Mouse (Mus musculus) heart, adult 8-10 months (tissue): ENCODE results near the gene Pigb. TPM values are rescaled to one million over a fixed set of nuclear protein-coding genes. Genes with fewer than 3 reads are reported as not detected.

ENCODE experiments used
- DNase-seq: peaks from one replicate; pipeline ENCODE4 v3.0.0; 2022; ENCODE audit warnings: low spot score
- total RNA-seq, 4 experiments: library from RNA; stranded (reverse); gene quantifications; 2 replicates each; pipeline ENCODE4 v1.2.4; 2022

Gene Pigb
- total RNA-seq, 4 experiments from 2014 or later, result 1.9 to 3.3 (median 2.6) TPM

DNA sequence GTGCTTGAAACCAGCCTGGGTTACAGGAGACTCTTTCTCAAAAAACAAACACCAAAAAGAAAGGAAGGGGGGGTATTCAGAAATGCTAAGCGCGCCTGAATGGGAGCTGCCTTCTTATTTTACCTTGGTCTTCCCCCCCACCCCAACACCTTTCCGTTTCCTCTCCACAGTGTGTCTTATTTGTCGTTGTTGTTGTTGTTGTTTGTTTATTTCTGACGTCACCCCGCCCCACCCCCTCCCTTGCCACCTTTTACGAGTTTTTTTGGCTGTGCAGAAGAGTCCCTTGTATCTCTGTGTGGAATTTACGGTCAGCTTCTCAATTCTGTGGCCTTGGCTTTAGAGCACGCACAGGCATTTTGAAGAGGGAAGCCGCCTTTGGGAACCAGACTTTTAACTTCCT lies 5.5 kb upstream of the Pigb start:
- DNase-seq, result no peak

DNA sequence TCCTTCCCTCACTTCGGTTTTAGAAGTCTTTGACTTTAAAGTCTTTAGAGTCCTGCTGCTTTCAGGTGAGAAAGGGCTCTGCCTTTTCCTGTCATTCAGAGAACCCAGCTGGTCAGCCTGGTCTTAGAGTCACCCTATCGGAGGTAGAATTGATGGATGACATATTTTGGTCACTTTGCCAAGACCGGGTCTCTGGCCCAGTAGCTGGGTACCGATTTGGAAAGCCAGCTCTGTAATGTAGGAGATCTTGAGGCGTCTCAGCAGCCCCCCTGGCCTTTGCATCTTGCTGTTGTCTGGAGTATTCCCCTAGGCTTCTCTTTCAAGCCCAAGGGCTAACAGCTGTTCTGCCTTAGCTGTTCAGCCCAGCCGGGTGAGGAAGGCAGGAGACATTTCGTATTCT lies 5.0 kb upstream of the Pigb start:
- DNase-seq, result no peak

- DNase-seq, result peak; percentile 85
These were observed 4.2 kb upstream of the Pigb start, which contains the start of gene Rab27a for GRCm38 (mm10) chr9:73044146-73045079. Gene Rab27a, plus strand, starts transcription at chr9:73044854.

- DNase-seq, result peak; percentile 94
These were observed 794 bp downstream of the Pigb start for GRCm38 (mm10) chr9:73039222-73039945.

DNA sequence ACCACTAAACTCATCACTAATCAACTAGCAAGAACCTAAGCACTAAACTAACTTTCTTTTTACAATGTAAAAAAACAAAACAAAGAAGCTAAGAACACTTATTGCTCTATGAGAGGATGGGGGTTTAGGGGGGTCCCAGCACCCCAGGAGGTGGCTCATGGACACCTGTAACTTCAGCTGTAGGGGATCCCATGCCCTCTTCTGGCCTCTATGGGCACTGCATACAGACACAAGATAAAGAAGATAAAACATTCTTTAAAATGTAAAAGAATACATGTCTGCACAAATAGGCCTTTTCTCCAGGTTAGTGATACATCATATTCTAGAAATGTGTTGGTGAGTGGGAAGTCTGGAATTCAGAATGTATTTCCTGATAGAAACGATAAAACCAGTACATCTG lies 6.8 kb downstream of the Pigb start:
- no peak for DNase-seq

DNA sequence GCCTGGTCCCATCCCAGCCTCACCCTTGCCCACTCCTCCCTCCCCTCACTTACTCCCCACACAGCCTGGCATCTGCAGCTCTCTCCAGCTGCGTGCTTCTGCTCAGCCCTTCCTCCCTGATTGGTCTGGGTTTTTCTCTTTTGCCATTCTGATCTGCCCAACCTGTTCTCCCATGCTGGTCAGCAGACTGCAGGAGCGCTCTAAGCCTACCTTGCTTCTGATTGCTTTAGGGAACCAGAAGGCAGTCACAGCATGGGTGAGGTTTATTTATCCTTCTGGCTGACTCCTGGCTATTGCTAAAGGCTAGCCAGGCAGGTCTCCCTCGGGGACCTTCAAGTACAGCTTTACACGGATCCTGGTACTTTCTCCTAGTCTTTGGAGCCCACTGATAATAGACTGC lies 8.8 kb downstream of the Pigb start:
- DNase-seq, result no peak

- no peak for DNase-seq
These were observed 9.7 kb downstream of the Pigb start for GRCm38 (mm10) chr9:73030443-73030842.

DNA sequence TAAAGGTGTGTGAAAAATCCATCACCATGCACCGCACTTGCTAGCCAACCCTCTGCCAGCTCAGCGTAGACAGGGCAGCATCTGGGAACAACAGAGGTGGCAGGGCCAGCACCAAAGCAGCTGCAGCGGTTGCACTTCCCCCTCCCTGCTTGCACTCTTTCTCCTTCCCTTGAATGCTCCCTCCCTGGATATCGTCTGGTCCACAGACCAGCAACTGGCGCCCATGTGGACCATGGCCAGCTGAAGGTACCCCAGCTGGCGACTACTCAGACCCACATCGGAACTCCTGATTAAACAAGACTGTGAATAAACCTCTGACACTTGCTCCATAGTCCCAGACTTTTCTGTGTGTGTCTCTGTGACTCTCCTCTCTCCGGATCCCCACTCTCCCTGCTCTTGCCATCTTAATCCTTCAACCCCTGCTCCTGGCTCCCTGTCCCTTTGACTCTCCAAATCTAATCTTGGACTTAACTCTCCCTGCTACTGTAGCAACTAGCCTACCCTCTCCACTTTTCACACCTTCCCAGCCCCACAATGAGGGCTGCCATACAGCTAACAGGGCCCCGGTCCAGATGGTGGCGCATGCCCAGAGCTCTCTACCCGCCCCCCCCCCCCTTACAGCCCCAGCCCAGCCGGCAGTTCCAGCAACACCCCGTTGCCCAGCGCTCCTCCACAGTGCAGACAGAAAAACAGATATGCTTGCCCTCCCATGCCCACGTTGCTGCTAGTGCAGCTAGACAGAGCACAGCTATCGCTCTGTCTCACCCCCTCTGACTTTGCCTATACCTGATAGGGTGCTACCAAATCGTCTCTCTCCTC lies 14.2 kb downstream of the Pigb start:
- no peak for DNase-seq

DNA sequence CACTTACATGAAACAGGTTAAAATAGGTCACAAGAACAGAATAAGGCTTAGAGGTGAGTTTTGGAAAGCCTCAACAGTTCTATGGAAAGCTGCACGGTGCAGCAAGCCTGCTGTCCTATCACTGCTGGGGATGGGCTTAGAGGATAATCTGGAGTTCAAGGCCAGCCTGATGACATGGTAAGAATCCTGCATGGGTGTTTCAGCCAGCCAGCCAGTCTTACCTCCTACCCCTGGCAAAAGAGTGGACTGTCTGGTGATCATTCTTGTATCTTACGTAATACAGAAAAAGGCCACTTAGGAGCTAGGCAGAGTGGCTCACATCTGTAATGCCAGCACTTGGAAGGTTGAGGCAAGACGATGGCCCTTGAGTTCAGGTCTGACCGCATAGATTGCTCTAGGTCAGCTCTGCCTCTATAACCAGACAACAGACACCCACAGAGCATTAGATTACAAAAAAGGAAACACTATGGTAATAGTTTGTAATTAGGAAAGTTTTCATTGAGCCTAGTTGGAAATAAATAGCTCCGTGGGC lies 19.5 kb downstream of the Pigb start:
- no peak for DNase-seq

DNA sequence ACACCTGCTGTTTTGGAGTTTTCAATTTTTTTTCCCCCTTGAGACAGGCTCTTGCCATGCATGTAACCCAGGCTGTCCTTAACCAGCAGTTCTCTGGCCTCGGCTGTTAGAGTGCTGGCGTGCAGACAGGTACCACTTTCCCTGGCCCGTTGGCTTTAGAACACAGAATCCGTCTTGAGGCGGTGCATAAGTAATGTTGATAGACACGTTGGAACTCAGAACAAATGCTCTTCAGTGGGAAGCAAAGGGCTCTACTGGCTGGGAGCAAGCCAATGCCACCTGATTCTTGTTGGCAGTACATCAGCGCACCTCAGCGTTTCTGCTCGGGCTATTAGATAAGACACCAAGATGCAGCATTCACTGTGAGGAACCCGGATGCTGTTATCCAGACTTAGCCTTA lies 20.3 kb downstream of the Pigb start:
- DNase-seq, result no peak

GRCm38 (mm10) chr9:73014724-73015123 lies 25.5 kb downstream of the Pigb start:
- no peak for DNase-seq

- DNase-seq, result no peak
These were observed 27.5 kb downstream of the Pigb start for GRCm38 (mm10) chr9:73012629-73013028.

DNA sequence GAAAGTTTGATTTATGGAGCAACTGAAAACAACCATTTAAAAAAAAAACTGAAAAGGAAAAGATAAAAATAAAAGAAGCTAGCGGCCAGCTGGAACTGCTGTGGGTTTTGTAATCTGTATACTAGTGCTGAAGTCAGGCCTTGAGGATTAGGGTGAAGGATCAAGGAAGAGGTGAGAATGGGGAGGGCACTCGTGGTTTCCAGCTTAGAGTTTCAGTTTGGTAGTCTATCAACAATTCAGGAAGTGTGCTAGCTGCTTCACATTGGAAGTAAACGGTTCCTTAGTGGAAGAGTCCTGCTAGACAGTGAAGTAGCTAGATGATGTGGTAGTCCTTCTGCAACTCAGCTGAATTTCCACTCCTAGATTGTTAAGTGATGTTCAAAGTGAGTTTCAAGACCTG lies 31.8 kb downstream of the Pigb start:
- DNase-seq, result no peak

DNA sequence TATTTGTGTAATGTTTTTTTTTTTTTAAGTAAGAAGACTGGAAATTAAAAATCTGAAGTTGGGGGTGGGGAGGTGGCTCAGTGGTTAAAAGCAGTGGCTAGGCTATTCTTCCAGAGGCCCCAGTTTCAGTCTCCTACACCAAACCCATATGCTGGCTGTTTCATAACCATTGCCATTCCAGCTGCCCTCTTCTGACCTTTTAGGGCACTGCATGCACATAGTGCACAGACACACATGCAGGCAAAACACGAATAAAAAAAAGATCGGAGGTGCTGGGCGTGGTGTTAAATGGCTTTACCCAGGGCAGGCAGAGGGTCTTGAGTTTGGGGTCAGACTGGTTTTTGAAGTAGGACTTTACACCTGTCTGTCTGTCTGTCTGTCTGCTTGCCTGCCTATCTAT lies 34.0 kb downstream of the Pigb start:
- no peak for DNase-seq

- no peak for DNase-seq
These were observed 35.1 kb downstream of the Pigb start for GRCm38 (mm10) chr9:73005106-73005505.

GRCm38 (mm10) chr9:73004076-73004475 lies 36.1 kb downstream of the Pigb start:
- DNase-seq, result no peak

GRCm38 (mm10) chr9:73002177-73002576 lies 38.0 kb downstream of the Pigb start:
- no peak for DNase-seq

DNA sequence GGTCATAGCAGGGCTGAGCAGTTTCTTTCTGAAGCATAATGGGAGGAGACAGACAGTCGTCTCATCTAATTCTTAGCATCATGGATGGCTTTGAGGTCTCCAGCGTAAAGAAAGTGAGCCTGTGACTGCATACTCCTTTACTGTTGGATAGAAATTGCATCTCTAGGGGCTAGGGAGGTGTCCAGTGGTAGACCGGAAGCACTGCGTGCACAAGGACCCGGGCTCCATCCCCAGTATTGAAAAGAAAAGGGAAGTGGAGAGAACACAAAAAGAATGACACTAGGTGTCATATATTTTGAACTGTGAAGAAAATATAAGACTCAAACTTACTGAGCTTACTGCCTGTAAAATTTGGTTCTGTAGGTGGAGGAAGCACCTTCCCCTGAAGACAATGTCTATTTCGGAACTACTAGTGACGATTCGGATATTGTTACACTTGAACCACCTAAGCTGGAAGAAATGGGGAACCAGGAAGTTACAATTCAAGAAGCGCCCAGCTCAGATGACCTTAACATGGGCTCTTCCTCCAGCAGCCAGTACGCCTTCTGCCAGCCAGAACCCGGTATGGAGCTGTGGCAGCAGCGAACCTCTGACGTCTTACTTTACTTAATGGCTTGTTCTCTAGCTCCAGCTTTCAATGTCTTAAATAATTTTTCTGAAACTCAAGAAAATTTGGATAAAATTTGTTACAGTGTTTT lies 38.7 kb downstream of the Pigb start:
- DNase-seq, result no peak

DNA sequence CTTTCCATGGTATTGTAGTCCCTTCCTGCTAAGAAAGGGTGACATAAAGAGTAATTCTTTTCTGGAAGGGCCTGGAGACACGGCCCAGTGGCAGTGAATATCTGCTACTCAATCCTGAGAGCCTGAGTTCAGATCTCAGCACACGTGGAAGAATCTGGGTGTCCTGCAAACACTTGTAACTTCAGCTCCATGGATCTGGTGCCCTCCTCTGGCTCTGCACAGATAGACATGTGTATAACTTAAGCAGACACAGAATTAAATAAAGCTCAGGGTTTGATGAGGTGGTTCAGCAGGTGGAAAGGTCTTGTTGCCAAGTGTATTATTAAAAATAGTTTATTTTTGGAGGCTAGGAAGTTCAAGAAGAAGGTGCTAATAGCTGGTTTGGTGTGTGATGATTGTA lies 39.7 kb downstream of the Pigb start:
- no peak for DNase-seq

DNA sequence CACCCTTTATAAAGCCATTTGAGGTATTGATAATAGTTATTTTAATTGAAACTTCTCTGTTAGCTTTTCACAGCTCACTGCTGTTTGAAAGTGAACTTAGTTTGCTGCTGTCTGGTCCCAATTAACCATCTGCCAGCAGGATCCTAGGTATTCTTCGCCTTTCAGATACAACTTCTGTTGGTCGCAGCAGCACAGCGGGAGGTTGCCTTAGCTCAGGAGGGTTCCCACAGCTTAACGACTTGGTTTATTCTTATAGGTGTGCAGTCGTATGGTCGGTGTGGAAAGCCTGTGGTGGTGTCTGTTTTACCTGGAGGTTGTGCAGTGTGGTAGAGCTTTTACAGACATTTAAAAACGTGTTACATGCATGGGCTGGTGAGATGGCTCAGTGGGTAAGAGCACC lies 43.4 kb downstream of the Pigb start:
- DNase-seq, result no peak

- DNase-seq, result no peak
These were observed 44.0 kb downstream of the Pigb start for GRCm38 (mm10) chr9:72996167-72996566.
